Mouse (Mus musculus) gastrocnemius, postnatal 10 days (tissue): ENCODE data around the gene Nrxn2. TPM values are rescaled to one million over a fixed set of nuclear protein-coding genes. Genes with fewer than 3 reads are reported as not detected.

ENCODE experiments used
- DNase-seq: peaks from one replicate; pipeline ENCODE4 v3.0.0; 2021; ENCODE audit warnings: mixed read lengths
- total RNA-seq, 2 experiments: library from RNA; stranded (reverse); gene quantifications; 2 replicates each; pipeline ENCODE4 v1.2.3; 2021

Nrxn2 gene
- total RNA-seq, 2 experiments from 2014 or later: 3.1 to 3.3 TPM

GRCm38 (mm10) chr19:6452672-6453310 is 34.3 kb downstream of the Nrxn2 start:
- DNase-seq: no peak

GRCm38 (mm10) chr19:6453349-6453748 is 34.8 kb downstream of the Nrxn2 start:
- peak; percentile 83 for DNase-seq

GRCm38 (mm10) chr19:6454041-6454720 is 35.6 kb downstream of the Nrxn2 start:
- no peak for DNase-seq

GRCm38 (mm10) chr19:6459504-6459903 is 41.0 kb downstream of the Nrxn2 start:
- no peak for DNase-seq

GRCm38 (mm10) chr19:6462841-6463240 is 44.3 kb downstream of the Nrxn2 start:
- DNase-seq: no peak

GRCm38 (mm10) chr19:6464306-6465071 is 46.0 kb downstream of the Nrxn2 start:
- no peak for DNase-seq

GRCm38 (mm10) chr19:6465090-6465489 is 46.6 kb downstream of the Nrxn2 start:
- no peak for DNase-seq

GRCm38 (mm10) chr19:6466945-6467344 is 48.4 kb downstream of the Nrxn2 start:
- no peak for DNase-seq

- DNase-seq: no peak
Observed at GRCm38 (mm10) chr19:6467374-6467979, 48.9 kb downstream of the Nrxn2 start.

- no peak for DNase-seq
Observed at GRCm38 (mm10) chr19:6471630-6472029, 53.1 kb downstream of the Nrxn2 start.

GRCm38 (mm10) chr19:6472821-6473220 is 54.3 kb downstream of the Nrxn2 start:
- DNase-seq: no peak

GRCm38 (mm10) chr19:6474706-6475105 is 56.2 kb downstream of the Nrxn2 start:
- no peak for DNase-seq

- DNase-seq: no peak
Observed at GRCm38 (mm10) chr19:6475129-6475528, 56.6 kb downstream of the Nrxn2 start.

GRCm38 (mm10) chr19:6477007-6477406 is 58.5 kb downstream of the Nrxn2 start:
- no peak for DNase-seq

- DNase-seq: no peak
Observed at GRCm38 (mm10) chr19:6478566-6478965, 60.0 kb downstream of the Nrxn2 start.

- no peak for DNase-seq
Observed at GRCm38 (mm10) chr19:6482886-6483285, 64.4 kb downstream of the Nrxn2 start.

GRCm38 (mm10) chr19:6485059-6485630 is 66.6 kb downstream of the Nrxn2 start:
- DNase-seq: no peak

GRCm38 (mm10) chr19:6489030-6489429 is 70.5 kb downstream of the Nrxn2 start:
- DNase-seq: peak; percentile 90

- DNase-seq: no peak
Observed at GRCm38 (mm10) chr19:6491538-6491937, 73.0 kb downstream of the Nrxn2 start.

- DNase-seq: peak; percentile 59
Observed at GRCm38 (mm10) chr19:6492124-6492523, 73.6 kb downstream of the Nrxn2 start.

GRCm38 (mm10) chr19:6493219-6493618 is 74.7 kb downstream of the Nrxn2 start:
- no peak for DNase-seq

- DNase-seq: no peak
Observed at GRCm38 (mm10) chr19:6494032-6494431, 75.5 kb downstream of the Nrxn2 start.
